Comparison of ENCODE assay signal across 9 mouse cellular contexts in genomic region chr9:107541005-107541404, GRCm38 (mm10). TPM values are rescaled to one million over a fixed set of nuclear protein-coding genes. Genes with fewer than 3 reads are reported as not detected.
A peak's percentile ranks its signal among the peaks of the same experiment; 100 is the strongest.
DNase-seq lines count a peak whose midpoint lies in the region; ATAC-seq lines count a peak whose summit lies in the region.
"Had no signal": no experiment of that assay in that cellular context is flagged by ENCODE, and none has a peak within 500 bp of the region (broad histone marks: within the 10 kb centered on the region; RNA-seq: fewer than 3 reads in every experiment).

No protein-coding gene starts in this region.

- no peaks in the 10 kb centered on the region for H3K27me3 ChIP-seq in kidney, embryonic 14.5 days (ENCODE audit: control insufficient read depth, insufficient read depth, low read length)
- no peaks in the 10 kb centered on the region for H3K27me3 ChIP-seq in embryonic facial prominence, embryonic 11.5 days (ENCODE audit: control insufficient read depth, insufficient read depth, low read length)
- H3K27me3 ChIP-seq in hindbrain, embryonic 16.5 days (replicated peaks; ENCODE audit: control insufficient read depth, insufficient read depth, low read length): no peaks in the 10 kb centered on the region
- H3K27me3 ChIP-seq in midbrain, embryonic 15.5 days (replicated peaks): no peaks in the 10 kb centered on the region
- H3K27me3 ChIP-seq: Patski had no signal

- H3K4me2 ChIP-seq in kidney, embryonic 14.5 days (replicated peaks; ENCODE audit: low read depth, low read length): peak overlapping the region; percentile 77
- peak overlapping the region; percentile 80 for H3K4me2 ChIP-seq in embryonic facial prominence, embryonic 11.5 days (ENCODE audit: low read depth, low read length)
- peak overlapping the region; percentile 94 for H3K4me2 ChIP-seq in hindbrain, embryonic 16.5 days (ENCODE audit: low read length)
- peak overlapping the region; percentile 83 for H3K4me2 ChIP-seq in midbrain, embryonic 15.5 days

- H3K9me3 ChIP-seq in kidney, embryonic 14.5 days (ENCODE audit: control insufficient read depth, low read length): no peaks in the 10 kb centered on the region
- no peaks in the 10 kb centered on the region for H3K9me3 ChIP-seq in embryonic facial prominence, embryonic 11.5 days (replicated peaks; ENCODE audit: control insufficient read depth, low read length)
- H3K9me3 ChIP-seq in hindbrain, embryonic 16.5 days (ENCODE audit: control insufficient read depth, low read length): no peaks in the 10 kb centered on the region
- H3K9me3 ChIP-seq in midbrain, embryonic 15.5 days: no peaks in the 10 kb centered on the region

- 0 out of 2 replicates have a peak overlapping the region, but pooled peaks have one; percentile 0 for H3K9ac ChIP-seq in kidney, embryonic 14.5 days (ENCODE audit: low read depth, low read length)
- H3K9ac ChIP-seq in embryonic facial prominence, embryonic 11.5 days (replicated peaks; ENCODE audit: low read length): no peak overlapping the region; the same call in 1 of the 2 replicates
- H3K9ac ChIP-seq in hindbrain, embryonic 16.5 days (ENCODE audit: low read depth, low read length): peak overlapping the region; percentile 69
- H3K9ac ChIP-seq in midbrain, embryonic 15.5 days: peak overlapping the region; percentile 63

- ATAC-seq in kidney, embryonic 14.5 days (ENCODE audit: low FRiP score, low TSS enrichment): 0 out of 2 replicates have a peak, but pooled peaks have one; percentile 0
- ATAC-seq in embryonic facial prominence, embryonic 11.5 days (replicated peaks; ENCODE audit: insufficient number of reproducible peaks, low FRiP score, low TSS enrichment, low read depth): no peak
- no peak for ATAC-seq in hindbrain, embryonic 16.5 days
- no peak for ATAC-seq in midbrain, embryonic 15.5 days (replicated peaks)

- H3K27ac ChIP-seq in kidney, embryonic 14.5 days (ENCODE audit: low read depth, low read length): no peak overlapping the region
- no peak overlapping the region for H3K27ac ChIP-seq in embryonic facial prominence, embryonic 11.5 days (replicated peaks; ENCODE audit: low read depth, low read length)
- no peak overlapping the region for H3K27ac ChIP-seq in hindbrain, embryonic 16.5 days (ENCODE audit: low read depth, low read length)
- H3K27ac ChIP-seq in midbrain, embryonic 15.5 days: peak overlapping the region; percentile 80

- WGBS in kidney, embryonic 14.5 days: 22% methylated on average over 10 of the region's 10 CpGs
- WGBS in embryonic facial prominence, embryonic 11.5 days: 37% methylated on average over 10 of the region's 10 CpGs
- 28% methylated on average over 10 of the region's 10 CpGs for WGBS in hindbrain, embryonic 16.5 days
- 46% methylated on average over 10 of the region's 10 CpGs for whole genome bisulfite sequencing in midbrain, embryonic 15.5 days

- peaks cover 22% of the 10 kb centered on the region for H3K4me1 ChIP-seq in kidney, embryonic 14.5 days (ENCODE audit: control insufficient read depth, insufficient read depth, low read length)
- peaks cover 6% of the 10 kb centered on the region for H3K4me1 ChIP-seq in embryonic facial prominence, embryonic 11.5 days (ENCODE audit: control insufficient read depth, insufficient read depth, low read length)
- peaks cover 39% of the 10 kb centered on the region for H3K4me1 ChIP-seq in hindbrain, embryonic 16.5 days (ENCODE audit: control insufficient read depth, insufficient read depth, low read depth, low read length)
- H3K4me1 ChIP-seq in midbrain, embryonic 15.5 days: peaks cover 50% of the 10 kb centered on the region

- H3K4me3 ChIP-seq in kidney, embryonic 14.5 days (ENCODE audit: low read length): peak overlapping the region; percentile 45
- peak overlapping the region; percentile 65 for H3K4me3 ChIP-seq in embryonic facial prominence, embryonic 11.5 days (ENCODE audit: low read depth, low read length)
- H3K4me3 ChIP-seq in hindbrain, embryonic 16.5 days (ENCODE audit: low read length): peak overlapping the region; percentile 71
- H3K4me3 ChIP-seq in midbrain, embryonic 15.5 days: peak overlapping the region; percentile 72

- DNase-seq in kidney, postnatal 14 days: no peak
- DNase-seq in embryonic facial prominence, embryonic 11.5 days (ENCODE audit: low spot score): no peak
- no peak for DNase-seq in retina, embryonic 14.5 days (ENCODE audit: low spot score)
- no peak for DNase-seq in cerebellum, postnatal 10 days
- no peak for DNase-seq in cerebellum, adult 9-10 months

- peaks cover 48% of the 10 kb centered on the region for H3K36me3 ChIP-seq in kidney, embryonic 14.5 days (ENCODE audit: control insufficient read depth, insufficient read depth, low read length)
- no peaks in the 10 kb centered on the region; the same call in none of the 2 replicates for H3K36me3 ChIP-seq in embryonic facial prominence, embryonic 11.5 days (replicated peaks; ENCODE audit: control insufficient read depth, insufficient read depth, low read depth, low read length)
- H3K36me3 ChIP-seq in hindbrain, embryonic 16.5 days (ENCODE audit: control insufficient read depth, insufficient read depth, low read length): peaks cover 28% of the 10 kb centered on the region
- H3K36me3 ChIP-seq in midbrain, embryonic 15.5 days (replicated peaks): peaks cover 38% of the 10 kb centered on the region

RNA-seq across cellular contexts. Expression of gene Cyb561d2, which starts 1.0 kb away (rescaled TPM):
- 28.7 and 32.3 TPM in 2 replicates for polyA plus RNA-seq in kidney, embryonic 14.5 days (2014; fragmentation: Nextera tagmentation; extraction: Ambion mirVana)
- 14.3 and 18.9 TPM in 2 replicates for polyA plus RNA-seq in embryonic facial prominence, embryonic 11.5 days (2014; fragmentation: Nextera tagmentation; extraction: Ambion mirVana)
- polyA plus RNA-seq in hindbrain, embryonic 16.5 days (2015; fragmentation: Nextera tagmentation; extraction: Ambion mirVana): 51.4 and 59.0 TPM in 2 replicates
- 45.1 and 45.7 TPM in 2 replicates for polyA plus RNA-seq in midbrain, embryonic 15.5 days (2015; fragmentation: Nextera tagmentation; extraction: Ambion mirVana)

RNA-seq across cellular contexts. Expression of gene Nprl2, which starts 1.0 kb away (rescaled TPM):
- polyA plus RNA-seq in kidney, embryonic 14.5 days (2014; fragmentation: Nextera tagmentation; extraction: Ambion mirVana): 41.0 and 48.6 TPM in 2 replicates
- 39.2 and 41.9 TPM in 2 replicates for polyA plus RNA-seq in embryonic facial prominence, embryonic 11.5 days (2014; fragmentation: Nextera tagmentation; extraction: Ambion mirVana)
- 75.8 and 78.6 TPM in 2 replicates for polyA plus RNA-seq in hindbrain, embryonic 16.5 days (2015; fragmentation: Nextera tagmentation; extraction: Ambion mirVana)
- 78.4 and 81.6 TPM in 2 replicates for polyA plus RNA-seq in midbrain, embryonic 15.5 days (2015; fragmentation: Nextera tagmentation; extraction: Ambion mirVana)

RNA-seq across cellular contexts. Expression of gene Zmynd10, which starts 6.1 kb away (rescaled TPM):
- polyA plus RNA-seq in kidney, embryonic 14.5 days (2014; fragmentation: Nextera tagmentation; extraction: Ambion mirVana): 0.76 and 1.7 TPM in 2 replicates
- polyA plus RNA-seq in embryonic facial prominence, embryonic 11.5 days (2014; fragmentation: Nextera tagmentation; extraction: Ambion mirVana): 0.93 and 1.1 TPM in 2 replicates
- 3.3 and 4.4 TPM in 2 replicates for polyA plus RNA-seq in hindbrain, embryonic 16.5 days (2015; fragmentation: Nextera tagmentation; extraction: Ambion mirVana)
- polyA plus RNA-seq in midbrain, embryonic 15.5 days (2015; fragmentation: Nextera tagmentation; extraction: Ambion mirVana): 4.6 TPM in 2 replicates

RNA-seq across cellular contexts. Expression of gene Tmem115, which starts 7.3 kb away (rescaled TPM):
- 45.0 and 49.9 TPM in 2 replicates for polyA plus RNA-seq in kidney, embryonic 14.5 days (2014; fragmentation: Nextera tagmentation; extraction: Ambion mirVana)
- 43.3 and 49.7 TPM in 2 replicates for polyA plus RNA-seq in embryonic facial prominence, embryonic 11.5 days (2014; fragmentation: Nextera tagmentation; extraction: Ambion mirVana)
- 45.7 and 46.0 TPM in 2 replicates for polyA plus RNA-seq in hindbrain, embryonic 16.5 days (2015; fragmentation: Nextera tagmentation; extraction: Ambion mirVana)
- polyA plus RNA-seq in midbrain, embryonic 15.5 days (2015; fragmentation: Nextera tagmentation; extraction: Ambion mirVana): 48.0 and 50.5 TPM in 2 replicates

RNA-seq across cellular contexts. Expression of gene Rassf1, which starts 10.3 kb away (rescaled TPM):
- 53.2 and 60.1 TPM in 2 replicates for polyA plus RNA-seq in kidney, embryonic 14.5 days (2014; fragmentation: Nextera tagmentation; extraction: Ambion mirVana)
- polyA plus RNA-seq in embryonic facial prominence, embryonic 11.5 days (2014; fragmentation: Nextera tagmentation; extraction: Ambion mirVana): 42.4 and 43.3 TPM in 2 replicates
- 45.8 and 46.6 TPM in 2 replicates for polyA plus RNA-seq in hindbrain, embryonic 16.5 days (2015; fragmentation: Nextera tagmentation; extraction: Ambion mirVana)
- 44.4 and 45.3 TPM in 2 replicates for polyA plus RNA-seq in midbrain, embryonic 15.5 days (2015; fragmentation: Nextera tagmentation; extraction: Ambion mirVana)
